Mouse (Mus musculus) myocyte (in vitro differentiated cells): ENCODE measurements around the gene Usp32.

Source experiments
- CEBPB ChIP-seq: IDR thresholded peaks from 2 replicates; pipeline ENCODE4 v1.6.1; 2011; ENCODE audit warnings: mild to moderate bottlenecking, moderate library complexity; ENCODE audit not compliant: poor library complexity, insufficient read depth, severe bottlenecking
- E2F4 ChIP-seq: IDR thresholded peaks from one replicate; pipeline ENCODE4 v1.6.1; 2011; ENCODE audit warnings: mild to moderate bottlenecking, control low read depth, moderate library complexity; ENCODE audit not compliant: insufficient read depth
- MAX ChIP-seq: IDR thresholded peaks from one replicate; pipeline ENCODE4 v1.6.1; 2011; ENCODE audit warnings: low read depth, mild to moderate bottlenecking, control low read depth
- MYOD1 ChIP-seq, 3 experiments: IDR thresholded peaks; one replicate each; pipeline ENCODE4 v1.6.1; 2011; ENCODE audit warnings: control low read depth in 2 of 3, low read depth in 2 of 3, mild to moderate bottlenecking in 2 of 3, moderate library complexity in 1 of 3; ENCODE audit not compliant: insufficient read length in 2 of 3, control insufficient read depth in 1 of 3
- MYOG ChIP-seq, 3 experiments: IDR thresholded peaks; one replicate each; pipeline ENCODE4 v1.6.1; 2011; ENCODE audit warnings: control low read depth in 2 of 3, low read depth in 2 of 3, mild to moderate bottlenecking in 2 of 3; ENCODE audit not compliant: insufficient read length in 2 of 3, control insufficient read depth in 1 of 3, insufficient read depth in 1 of 3
- POLR2A ChIP-seq: IDR thresholded peaks from one replicate; pipeline ENCODE4 v1.6.1; 2011; ENCODE audit warnings: low read depth, mild to moderate bottlenecking, control low read depth, moderate library complexity; ENCODE audit not compliant: insufficient read length
- POLR2AphosphoS2 ChIP-seq: IDR thresholded peaks from one replicate; pipeline ENCODE4 v1.6.1; 2011; ENCODE audit warnings: low read depth, control low read depth; ENCODE audit not compliant: insufficient read length
- REST ChIP-seq: IDR thresholded peaks from one replicate; pipeline ENCODE4 v1.6.1; 2011; ENCODE audit warnings: mild to moderate bottlenecking, control low read depth, moderate library complexity; ENCODE audit not compliant: insufficient read depth, insufficient read length
- SRF ChIP-seq: IDR thresholded peaks from one replicate; pipeline ENCODE4 v1.6.1; 2011; ENCODE audit warnings: low read depth; ENCODE audit not compliant: control insufficient read depth, insufficient read length
- TCF12 ChIP-seq: IDR thresholded peaks from one replicate; pipeline ENCODE4 v1.6.1; 2011; ENCODE audit warnings: mild to moderate bottlenecking, control low read depth; ENCODE audit not compliant: poor library complexity, insufficient read depth, severe bottlenecking
- USF1 ChIP-seq: IDR thresholded peaks from one replicate; pipeline ENCODE4 v1.6.1; 2011; ENCODE audit warnings: low read depth, mild to moderate bottlenecking, control low read depth, moderate library complexity

DNA sequence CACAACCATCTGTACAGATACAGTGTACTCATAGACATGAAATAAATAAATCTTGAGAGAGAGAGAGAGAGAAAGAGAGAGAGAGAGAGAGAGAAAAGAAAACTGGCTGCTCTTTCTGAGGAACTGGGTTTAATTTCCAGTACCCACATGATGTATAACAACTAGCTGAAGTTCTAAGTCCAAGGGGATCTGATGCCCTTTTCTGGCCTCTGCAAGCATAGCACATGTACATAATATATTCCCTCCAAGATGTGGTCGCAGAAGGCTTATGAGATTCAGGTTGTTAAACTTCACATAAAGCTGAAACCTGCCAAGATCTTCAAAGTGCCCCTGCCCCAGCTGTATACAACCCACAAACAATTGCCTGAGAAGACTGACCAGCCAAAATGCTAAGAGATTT lies 144.7 kb downstream of the Usp32 start:
- no peak for TF ChIP-seq MYOG (IDR thresholded peaks at IDR 0.05; ENCODE audit: control insufficient read depth in 1 of 3, insufficient read depth in 1 of 3, insufficient read length in 2 of 3, low read depth in 2 of 3)
- TF ChIP-seq POLR2AphosphoS2 = no peak
- no peak for TF ChIP-seq POLR2A
- no peak for TF ChIP-seq TCF12
- no peak for TF ChIP-seq MAX
- TF ChIP-seq USF1 = no peak
- TF ChIP-seq REST = no peak
- TF ChIP-seq E2F4 = no peak
- TF ChIP-seq CEBPB = no peak
- TF ChIP-seq SRF = no peak
- no peak for TF ChIP-seq MYOD1 (IDR thresholded peaks at IDR 0.05; ENCODE audit: control insufficient read depth in 1 of 3, insufficient read length in 2 of 3, low read depth in 2 of 3)
